Mouse (Mus musculus) embryo, embryonic 10 days (tissue): ENCODE results near the gene Cers6.

Source experiments
- DNase-seq: peaks from one replicate; pipeline ENCODE4 v3.0.0-alpha.2; 2015; ENCODE audit warnings: low spot score

The Cers6 gene

GRCm38 (mm10) chr2:68860904-68861685 lies at the start of gene Cers6:
Gene Cers6 (plus strand): TSS chr2:68861441.
- DNase-seq: peak; percentile 99

DNA sequence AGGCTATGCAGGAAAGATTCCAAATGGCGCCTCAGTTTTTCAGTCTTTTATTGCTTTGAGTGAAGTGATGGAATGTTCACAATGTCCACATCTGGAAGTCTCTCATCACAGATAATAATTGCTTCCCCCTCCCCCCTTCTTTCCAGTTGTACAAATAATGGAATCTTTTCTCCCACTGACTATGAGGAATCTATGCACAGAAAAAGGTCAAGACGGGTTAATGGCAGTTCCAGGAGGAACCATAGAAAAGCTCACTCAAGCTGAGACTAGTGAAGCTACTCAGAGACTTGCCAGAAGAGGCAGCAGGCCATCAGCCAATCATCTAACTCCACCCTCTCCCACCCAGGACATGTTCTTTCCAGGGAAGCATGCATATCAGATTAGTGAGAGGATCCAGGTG lies 46.8 kb upstream of the Cers6 start:
- DNase-seq: peak; percentile 47

GRCm38 (mm10) chr2:68819040-68819439 lies 42.2 kb upstream of the Cers6 start:
- no peak for DNase-seq

DNA sequence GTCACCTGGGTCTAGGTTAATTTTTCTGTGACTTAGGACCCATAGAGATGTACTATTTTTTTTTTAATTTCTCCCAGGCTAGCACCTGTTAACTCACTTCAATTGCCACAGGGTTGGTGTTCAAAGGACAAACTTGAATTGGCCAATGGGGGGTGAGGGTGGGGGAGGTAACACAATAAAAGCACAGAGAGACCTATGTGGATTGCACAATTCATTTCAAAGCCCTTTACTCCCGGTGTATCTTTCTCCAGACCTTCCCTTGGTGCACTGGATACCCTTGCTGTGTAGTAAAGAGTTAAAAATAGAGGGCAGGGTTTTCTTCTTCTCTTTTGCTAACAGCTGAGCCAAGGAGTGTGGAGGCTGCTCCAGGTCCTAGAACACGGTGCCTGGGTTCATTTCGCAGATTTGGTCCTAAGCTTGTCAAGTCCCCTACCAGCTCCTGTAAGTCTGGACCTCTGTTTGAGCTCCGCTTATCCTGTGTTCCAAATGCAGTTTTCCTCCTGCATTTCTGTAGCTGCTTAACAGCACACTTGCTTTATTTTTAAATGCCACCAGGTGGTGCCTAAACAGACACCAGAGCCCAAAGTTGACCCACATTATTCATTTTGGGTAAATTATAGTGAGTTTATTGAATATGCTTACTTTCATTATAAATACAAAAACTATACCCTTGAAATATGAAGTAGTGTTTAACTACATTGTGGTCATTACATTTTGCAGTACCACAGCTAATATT lies 38.9 kb upstream of the Cers6 start:
- no peak for DNase-seq

- no peak for DNase-seq
Observed at GRCm38 (mm10) chr2:68825326-68826020, 35.8 kb upstream of the Cers6 start.

DNA sequence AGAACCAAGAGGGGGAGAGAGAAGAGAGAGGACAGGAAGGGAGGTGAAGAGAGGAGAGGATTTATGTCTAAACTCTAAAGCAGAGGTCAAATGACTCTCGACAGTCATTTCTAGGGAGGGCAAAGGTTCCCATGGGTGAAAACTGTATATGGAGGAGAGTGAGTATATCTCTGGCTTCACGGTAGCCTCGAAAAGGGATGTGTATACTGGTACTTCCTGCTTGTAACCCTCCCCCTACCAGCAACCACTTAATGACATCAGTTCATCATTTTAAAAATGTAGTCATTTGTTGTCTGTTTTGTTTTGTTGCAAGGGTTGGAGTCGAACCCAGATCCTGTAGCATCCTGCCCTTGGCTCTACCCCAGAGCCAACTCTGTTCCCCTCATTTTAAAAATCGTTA lies 17.9 kb upstream of the Cers6 start:
- DNase-seq: no peak

GRCm38 (mm10) chr2:68844530-68844929 lies 16.7 kb upstream of the Cers6 start:
- no peak for DNase-seq

- DNase-seq: no peak
Observed at GRCm38 (mm10) chr2:68845002-68845740, 16.1 kb upstream of the Cers6 start.

GRCm38 (mm10) chr2:68860391-68860790 lies 850 bp upstream of the Cers6 start:
- DNase-seq: no peak

- peak; percentile 66 for DNase-seq
Observed at GRCm38 (mm10) chr2:68861721-68862463, 651 bp downstream of the Cers6 start.

- DNase-seq: peak; percentile 36
Observed at GRCm38 (mm10) chr2:68862464-68863266, 1.4 kb downstream of the Cers6 start.

- peak; percentile 33 for DNase-seq
Observed at GRCm38 (mm10) chr2:68863561-68863960, 2.3 kb downstream of the Cers6 start.

DNA sequence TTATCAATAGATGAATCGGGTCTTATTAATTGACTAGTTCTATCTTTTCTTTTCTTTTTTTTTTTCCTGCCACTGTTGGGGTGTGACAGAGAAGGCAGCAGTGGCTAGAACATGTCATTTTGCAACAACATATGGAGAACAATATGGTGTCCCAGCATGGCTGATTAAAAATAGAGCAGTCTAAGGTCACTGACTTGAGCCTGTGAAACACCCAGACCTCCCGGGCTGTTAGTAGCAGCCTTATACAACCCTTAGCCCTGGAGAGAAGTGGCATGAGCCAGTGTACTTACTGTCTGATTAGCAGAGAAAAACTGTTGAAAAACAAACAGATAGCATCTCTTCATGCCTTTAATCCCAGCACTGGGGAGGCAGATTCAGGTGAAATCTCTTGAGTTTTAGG lies 3.1 kb downstream of the Cers6 start:
- no peak for DNase-seq

GRCm38 (mm10) chr2:68867148-68867547 lies 5.9 kb downstream of the Cers6 start:
- DNase-seq: no peak

DNA sequence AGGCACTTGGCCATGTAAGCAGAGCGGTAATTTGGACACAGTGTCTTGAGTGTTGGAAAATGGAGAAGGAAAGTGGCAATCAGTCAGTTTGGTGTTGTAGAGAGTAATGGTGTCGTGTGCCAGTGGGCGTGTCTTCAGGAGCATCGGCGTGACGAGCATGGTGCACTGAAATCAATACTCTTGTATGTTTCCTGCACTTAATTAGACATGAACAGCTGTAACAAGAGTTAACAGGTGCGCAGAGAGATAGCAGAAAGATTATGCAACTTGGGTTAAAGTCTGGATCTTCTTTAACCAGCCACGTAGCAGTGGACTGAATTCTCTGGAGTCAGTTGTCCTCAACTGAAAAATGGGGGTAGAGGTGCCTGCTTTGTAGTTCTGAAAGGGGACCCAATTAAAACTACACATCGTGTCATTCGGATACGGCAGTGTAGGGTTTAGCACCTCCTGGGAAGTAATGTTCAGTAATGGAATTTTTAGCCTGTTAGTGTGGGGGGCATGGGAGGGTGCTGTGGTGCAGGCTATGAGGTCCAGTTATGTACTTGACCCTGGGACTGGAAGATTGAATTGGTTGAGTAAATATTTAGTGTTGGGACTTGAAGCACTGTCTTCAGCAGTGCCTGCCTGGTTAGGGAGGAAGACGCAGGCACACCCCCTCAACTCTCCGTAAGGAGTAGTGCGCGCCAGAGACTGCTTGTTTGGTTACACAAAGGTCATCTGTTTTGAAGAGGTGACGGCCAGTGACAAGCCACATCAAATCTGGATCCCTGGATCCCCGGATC lies 9.9 kb downstream of the Cers6 start:
- no peak for DNase-seq

GRCm38 (mm10) chr2:68873086-68873485 lies 11.8 kb downstream of the Cers6 start:
- no peak for DNase-seq

GRCm38 (mm10) chr2:68873653-68874441 lies 12.6 kb downstream of the Cers6 start:
- DNase-seq: no peak

DNA sequence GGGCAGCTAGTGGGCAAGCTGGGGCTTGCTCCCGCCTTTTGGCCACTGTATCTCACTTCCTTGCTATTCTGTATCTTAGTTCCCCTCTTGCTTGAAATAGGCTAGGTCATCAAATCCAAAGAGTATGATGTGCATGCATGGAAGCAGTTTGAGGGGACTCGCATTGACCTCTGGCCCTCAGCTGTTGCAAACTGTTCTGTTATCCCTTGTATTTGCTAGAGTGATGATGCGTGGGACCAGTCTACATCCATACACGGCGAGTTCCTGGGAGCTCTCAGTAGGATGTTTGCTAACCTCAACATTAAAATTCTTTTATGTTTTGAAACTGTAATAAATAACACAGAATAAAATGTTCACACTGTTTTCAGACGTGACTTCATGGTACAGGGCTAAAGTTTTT lies 13.3 kb downstream of the Cers6 start:
- DNase-seq: no peak

DNA sequence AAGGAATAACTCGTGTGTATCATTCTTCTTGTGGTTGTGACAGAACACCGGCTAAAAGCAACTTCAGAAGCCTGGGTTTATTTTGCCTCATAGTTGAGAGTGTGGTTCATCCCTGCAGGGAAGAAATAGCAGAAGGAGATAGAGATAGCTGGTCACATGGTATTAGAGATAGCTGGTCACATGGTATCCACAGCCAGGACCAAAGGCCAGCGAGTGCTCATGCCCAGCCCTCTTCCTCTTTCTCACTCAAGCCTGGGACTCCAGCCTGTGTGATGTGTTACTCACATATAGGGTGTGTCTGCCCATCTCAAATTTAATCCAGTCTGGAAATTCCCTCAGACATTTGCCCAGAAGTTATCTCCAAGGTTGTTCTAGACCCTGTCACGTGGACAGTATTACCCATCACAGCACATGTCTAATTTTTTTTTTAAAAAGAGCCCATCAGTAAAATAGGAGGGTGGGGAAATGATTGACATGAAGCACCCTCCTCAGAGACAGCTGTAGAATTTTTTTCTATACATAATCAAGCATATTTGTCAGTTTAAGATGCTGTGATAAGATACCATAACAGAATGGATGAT lies 17.9 kb downstream of the Cers6 start:
- no peak for DNase-seq
